Mouse (Mus musculus) forebrain, embryonic 14.5 days (tissue): ENCODE measurements at regions not wholly inside any gene's neighbourhood (a gene's known extent, or its start where the extent isn't known, plus 50 kb on each side); places are given as distances from the start of the nearest gene placed in this dataset.

Experiments
- ATAC-seq: fragments of 200-750 bp; cut with Nextera tagmentation; 2 replicates; pipeline ENCODE4 v1.8.0; 2017; ENCODE audit warnings: mild to moderate bottlenecking, moderate library complexity
- DNase-seq: peaks from one replicate; pipeline ENCODE4 v3.0.0-alpha.2; 2015; ENCODE audit warnings: low spot score
- H3K27ac ChIP-seq: fragments of 300-500 bp; sonication (generic); 2 replicates; pipeline ENCODE4 v1.5.1; 2014; ENCODE audit warnings: low read depth, mild to moderate bottlenecking, control low read depth, low read length, moderate library complexity
- H3K27me3 ChIP-seq: fragments of 300-500 bp; sonication (generic); replicated peaks from 2 replicates; pipeline ENCODE4 v1.6.1; 2014; ENCODE audit warnings: low read length, control low read depth, mixed read lengths; ENCODE audit not compliant: control insufficient read depth, insufficient read depth
- H3K36me3 ChIP-seq: fragments of 300-500 bp; sonication (generic); 2 replicates; pipeline ENCODE4 v1.6.1; 2014; ENCODE audit warnings: low read length, control low read depth; ENCODE audit not compliant: control insufficient read depth, insufficient read depth
- H3K4me1 ChIP-seq: fragments of 300-500 bp; sonication (generic); 2 replicates; pipeline ENCODE4 v1.6.1; 2014; ENCODE audit warnings: antibody characterized with exemption, low read length, control low read depth; ENCODE audit not compliant: control insufficient read depth, insufficient read depth
- H3K4me2 ChIP-seq: fragments of 300-500 bp; sonication (generic); 2 replicates; pipeline ENCODE4 v1.6.1; 2014; ENCODE audit warnings: mild to moderate bottlenecking, control low read depth, low read length
- H3K4me3 ChIP-seq: fragments of 300-500 bp; sonication (generic); 2 replicates; pipeline ENCODE4 v1.5.1; 2014; ENCODE audit warnings: low read depth, low read length, control low read depth
- H3K9ac ChIP-seq: fragments of 300-500 bp; sonication (generic); 2 replicates; pipeline ENCODE4 v1.6.1; 2014; ENCODE audit warnings: mild to moderate bottlenecking, low read length, control low read depth, moderate library complexity
- H3K9me3 ChIP-seq: fragments of 300-500 bp; sonication (generic); replicated peaks from 2 replicates; pipeline ENCODE4 v1.6.1; 2016; ENCODE audit warnings: low read length, control low read depth, mixed read lengths; ENCODE audit not compliant: control insufficient read depth
- WGBS: fragments of 180-500 bp; shearing (Covaris S2); extraction: QIAGEN DNeasy Blood & Tissue Kit; methylation state at CpG from one replicate; pipeline ENCODE4 v1.1.7; 2014; 5-methylcytosine and 5-hydroxymethylcytosine counted together

GRCm38 (mm10) chr4:72425316-72425715, 224.6 kb upstream of the Tle1 start:
- ATAC-seq = no peak

GRCm38 (mm10) chr4:72412100-72412788, 211.5 kb upstream of the Tle1 start:
- Histone ChIP-seq H3K4me1 (no peaks in the 10 kb centered on the region), H3K9ac (no peak overlapping the region), H3K9me3 (no peaks in the 10 kb centered on the region), H3K4me2 (no peak overlapping the region), H3K27ac (no peak overlapping the region), H3K4me3 (no peak overlapping the region), H3K36me3 (no peaks in the 10 kb centered on the region), H3K27me3 (no peaks in the 10 kb centered on the region)
- ATAC-seq (no peak), DNase-seq (no peak)
- 89% methylated on average over 8 of the region's 8 CpGs for WGBS

More at GRCm38 (mm10) chr4:72425316-72425715, 224.6 kb upstream of the Tle1 start:
- no peaks in the 10 kb centered on the region for H3K9me3 ChIP-seq
- no peak for DNase-seq
- no peak overlapping the region for H3K4me3 ChIP-seq
- no peaks in the 10 kb centered on the region for H3K4me1 ChIP-seq
- H3K27me3 ChIP-seq = no peaks in the 10 kb centered on the region
- no peak overlapping the region for H3K27ac ChIP-seq
- 100% methylated on average over 1 of the region's 1 CpGs for WGBS
- H3K4me2 ChIP-seq = no peak overlapping the region
- no peaks in the 10 kb centered on the region for H3K36me3 ChIP-seq
- H3K9ac ChIP-seq = no peak overlapping the region

GRCm38 (mm10) chr4:72411343-72411742, 210.6 kb upstream of the Tle1 start:
- no peak overlapping the region for H3K27ac ChIP-seq
- no peak overlapping the region for H3K9ac ChIP-seq
- no peak for DNase-seq
- no peak for ATAC-seq
- H3K4me1 ChIP-seq = no peaks in the 10 kb centered on the region
- no peaks in the 10 kb centered on the region for H3K27me3 ChIP-seq
- H3K4me2 ChIP-seq = no peak overlapping the region
- H3K9me3 ChIP-seq = no peaks in the 10 kb centered on the region
- 94% methylated on average over 3 of the region's 3 CpGs for WGBS
- H3K4me3 ChIP-seq = no peak overlapping the region
- H3K36me3 ChIP-seq = no peaks in the 10 kb centered on the region

GRCm38 (mm10) chr4:72400759-72401158, 200.0 kb upstream of the Tle1 start:
- Histone ChIP-seq H3K9me3 (no peaks in the 10 kb centered on the region), H3K4me1 (no peaks in the 10 kb centered on the region), H3K27ac (no peak overlapping the region), H3K4me2 (no peak overlapping the region), H3K36me3 (no peaks in the 10 kb centered on the region), H3K9ac (no peak overlapping the region), H3K27me3 (no peaks in the 10 kb centered on the region), H3K4me3 (no peak overlapping the region)
- 91% methylated on average over 1 of the region's 1 CpGs for WGBS
- DNase-seq (no peak), ATAC-seq (no peak)

GRCm38 (mm10) chr4:72391887-72392435, 191.2 kb upstream of the Tle1 start:
- ATAC-seq (no peak), DNase-seq (no peak)
- Histone ChIP-seq H3K9me3 (no peaks in the 10 kb centered on the region), H3K4me3 (no peak overlapping the region), H3K27me3 (no peaks in the 10 kb centered on the region), H3K4me2 (no peak overlapping the region), H3K9ac (no peak overlapping the region), H3K27ac (no peak overlapping the region), H3K4me1 (no peaks in the 10 kb centered on the region), H3K36me3 (no peaks in the 10 kb centered on the region)
- WGBS = 76% methylated on average over 3 of the region's 3 CpGs

GRCm38 (mm10) chr4:72389811-72390625, 189.3 kb upstream of the Tle1 start:
- Histone ChIP-seq H3K27ac (no peak overlapping the region), H3K9ac (no peak overlapping the region), H3K9me3 (no peaks in the 10 kb centered on the region), H3K4me1 (peaks cover 10% of the 10 kb centered on the region), H3K36me3 (no peaks in the 10 kb centered on the region), H3K4me3 (no peak overlapping the region), H3K27me3 (0 out of 2 replicates have a peak, but pooled peaks cover 2% of the 10 kb centered on the region), H3K4me2 (no peak overlapping the region)
- ATAC-seq = no peak
- WGBS = 72% methylated on average over 5 of the region's 5 CpGs
- DNase-seq = no peak

GRCm38 (mm10) chr4:72384901-72385264, 184.2 kb upstream of the Tle1 start:
- H3K4me1 ChIP-seq = peaks cover 29% of the 10 kb centered on the region
- H3K36me3 ChIP-seq = no peaks in the 10 kb centered on the region
- DNase-seq (peak; percentile 98), ATAC-seq (peak; percentile 90)
- H3K9ac ChIP-seq = no peak overlapping the region
- 5% methylated on average over 12 of the region's 12 CpGs for WGBS
- no peaks in the 10 kb centered on the region for H3K9me3 ChIP-seq
- peak overlapping the region; percentile 22 for H3K27ac ChIP-seq
- no peak overlapping the region for H3K4me3 ChIP-seq
- H3K4me2 ChIP-seq = peak overlapping the region; percentile 2; the same call in 1 of the 2 replicates
- H3K27me3 ChIP-seq = 0 out of 2 replicates have a peak, but pooled peaks cover 2% of the 10 kb centered on the region

GRCm38 (mm10) chr4:72384259-72384900, 183.7 kb upstream of the Tle1 start:
- DNase-seq (no peak), ATAC-seq (peak; percentile 46)
- peaks cover 29% of the 10 kb centered on the region for H3K4me1 ChIP-seq
- no peaks in the 10 kb centered on the region for H3K9me3 ChIP-seq
- 0 out of 2 replicates have a peak, but pooled peaks cover 2% of the 10 kb centered on the region for H3K27me3 ChIP-seq
- no peaks in the 10 kb centered on the region for H3K36me3 ChIP-seq
- peak overlapping the region; percentile 22 for H3K27ac ChIP-seq
- H3K4me2 ChIP-seq = peak overlapping the region; percentile 2; the same call in 1 of the 2 replicates
- H3K4me3 ChIP-seq = no peak overlapping the region
- 5% methylated on average over 5 of the region's 5 CpGs for whole genome bisulfite sequencing
- no peak overlapping the region for H3K9ac ChIP-seq
